Mouse (Mus musculus): ENCODE data around the gene Sema6c. TPM values are rescaled to one million over a fixed set of nuclear protein-coding genes. Genes with fewer than 3 reads are reported as not detected.
A peak's percentile ranks its signal among the peaks of the same experiment; 100 is the strongest.
"Not testable (repeated sequence)": the region's sequence is repeated elsewhere in the genome, so short reads cannot be mapped to it uniquely, and the experiment has no call there.

Sema6c gene
- polyA plus RNA-seq, 1 experiment: 38.5 TPM

DNA sequence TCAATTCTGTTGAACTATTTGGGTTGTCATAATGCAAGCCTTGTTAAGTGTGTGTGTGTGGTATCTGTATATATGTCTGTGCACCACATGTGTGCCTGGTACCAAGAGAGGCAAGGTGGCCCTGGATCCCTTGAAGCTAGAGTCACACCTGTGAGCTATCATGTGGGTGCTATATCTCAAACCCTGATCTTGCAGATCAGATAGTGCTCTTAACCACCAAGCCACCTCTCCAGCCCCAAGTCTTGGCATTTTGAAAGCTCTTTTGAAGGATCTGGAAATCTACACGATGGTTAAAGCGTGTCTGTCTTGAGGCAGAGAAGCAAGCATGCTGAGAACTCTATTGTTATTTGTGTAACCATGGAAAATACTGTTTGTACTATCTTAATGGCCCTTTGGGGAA lies 50.3 kb downstream of the Sema6c start:
- no peaks in the 10 kb centered on the region for H3K4me1 ChIP-seq (ENCODE audit: control insufficient read depth, insufficient read depth, low read length)
- H3K27me3 ChIP-seq (ENCODE audit: control insufficient read depth, insufficient read depth, low read length): no peaks in the 10 kb centered on the region
- H3K4me3 ChIP-seq (ENCODE audit: control insufficient read depth, low read depth, low read length): no peak overlapping the region
- H3K27ac ChIP-seq (ENCODE audit: control insufficient read depth, insufficient read depth, low read depth, low read length): no peak overlapping the region
- TF ChIP-seq POLR2A (IDR thresholded peaks at IDR 0.05; ENCODE audit: control insufficient read depth, low read depth, low read length) (no peak), CTCF (IDR thresholded peaks at IDR 0.05; ENCODE audit: control insufficient read depth, insufficient read depth, insufficient replicate concordance, low read depth, low read length) (no peak)
- H3K36me3 ChIP-seq (ENCODE audit: control insufficient read depth, insufficient read depth, low read length): no peaks in the 10 kb centered on the region

DNA sequence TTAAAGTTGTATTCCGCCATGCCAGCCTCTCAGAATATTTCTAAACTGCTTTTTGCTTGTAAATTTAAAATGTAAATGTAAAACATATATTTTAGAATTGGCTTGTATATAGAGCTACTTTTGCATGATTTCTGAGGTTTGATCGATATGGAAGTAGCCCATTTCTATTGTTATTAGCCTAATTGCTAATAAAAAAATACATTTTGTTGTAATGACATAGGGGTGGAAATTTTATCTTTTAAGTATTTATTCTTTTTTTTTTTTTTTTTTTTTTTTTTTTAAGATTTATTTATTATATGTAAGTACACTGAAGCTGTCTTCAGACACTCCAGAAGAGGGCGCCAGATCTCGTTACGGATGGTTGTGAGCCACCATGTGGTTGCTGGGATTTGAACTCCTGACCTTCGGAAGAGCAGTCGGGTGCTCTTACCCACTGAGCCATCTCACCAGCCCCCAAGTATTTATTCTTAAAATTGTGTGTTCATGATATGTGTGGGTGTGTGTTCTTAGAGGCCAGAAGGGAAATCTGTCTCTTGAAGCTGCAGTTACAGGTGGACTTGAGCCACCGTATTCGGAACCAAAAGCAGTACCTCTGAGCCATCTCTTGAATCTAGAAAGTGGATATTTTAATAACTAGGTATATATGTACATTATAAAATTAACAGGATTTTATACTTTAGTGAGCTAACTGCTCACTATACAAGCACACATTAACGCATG lies 52.8 kb downstream of the Sema6c start:
- not testable (repeated sequence) for H3K4me3 ChIP-seq (ENCODE audit: control insufficient read depth, low read depth, low read length); H3K36me3 ChIP-seq (ENCODE audit: control insufficient read depth, insufficient read depth, low read length)

DNA sequence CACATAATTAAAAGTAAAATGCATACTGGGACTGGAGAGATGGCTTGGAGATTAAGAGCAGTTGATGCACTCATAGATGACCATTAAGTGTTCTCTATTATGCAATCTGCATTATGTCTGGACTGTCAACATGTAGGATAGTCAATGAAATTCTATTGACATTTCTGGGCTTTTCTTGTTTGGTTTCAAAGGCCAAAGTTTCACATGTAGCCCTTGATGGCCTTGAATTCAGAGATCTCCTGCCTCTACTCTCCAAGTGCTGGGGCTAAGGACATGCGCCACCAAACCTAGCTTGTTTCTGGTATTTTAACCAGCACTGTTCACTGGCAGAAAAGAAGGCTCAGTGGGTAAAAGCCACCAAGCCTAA lies 53.3 kb downstream of the Sema6c start:
- H3K27ac ChIP-seq (ENCODE audit: control insufficient read depth, insufficient read depth, low read depth, low read length): no peak overlapping the region
- H3K4me3 ChIP-seq (ENCODE audit: control insufficient read depth, low read depth, low read length): no peak overlapping the region
- H3K27me3 ChIP-seq (ENCODE audit: control insufficient read depth, insufficient read depth, low read length): no peaks in the 10 kb centered on the region
- TF ChIP-seq POLR2A (IDR thresholded peaks at IDR 0.05; ENCODE audit: control insufficient read depth, low read depth, low read length): no peak
- TF ChIP-seq CTCF (IDR thresholded peaks at IDR 0.05; ENCODE audit: control insufficient read depth, insufficient read depth, insufficient replicate concordance, low read depth, low read length): no peak
- H3K4me1 ChIP-seq (ENCODE audit: control insufficient read depth, insufficient read depth, low read length): no peaks in the 10 kb centered on the region; the same call in 1 of the 2 replicates
- no peaks in the 10 kb centered on the region for H3K36me3 ChIP-seq (ENCODE audit: control insufficient read depth, insufficient read depth, low read length)

More for the DNA sequence above, 52.8 kb downstream of the Sema6c start:
- not testable (repeated sequence) for H3K27ac ChIP-seq (ENCODE audit: control insufficient read depth, insufficient read depth, low read depth, low read length); H3K4me1 ChIP-seq (ENCODE audit: control insufficient read depth, insufficient read depth, low read length); H3K27me3 ChIP-seq (ENCODE audit: control insufficient read depth, insufficient read depth, low read length)

DNA sequence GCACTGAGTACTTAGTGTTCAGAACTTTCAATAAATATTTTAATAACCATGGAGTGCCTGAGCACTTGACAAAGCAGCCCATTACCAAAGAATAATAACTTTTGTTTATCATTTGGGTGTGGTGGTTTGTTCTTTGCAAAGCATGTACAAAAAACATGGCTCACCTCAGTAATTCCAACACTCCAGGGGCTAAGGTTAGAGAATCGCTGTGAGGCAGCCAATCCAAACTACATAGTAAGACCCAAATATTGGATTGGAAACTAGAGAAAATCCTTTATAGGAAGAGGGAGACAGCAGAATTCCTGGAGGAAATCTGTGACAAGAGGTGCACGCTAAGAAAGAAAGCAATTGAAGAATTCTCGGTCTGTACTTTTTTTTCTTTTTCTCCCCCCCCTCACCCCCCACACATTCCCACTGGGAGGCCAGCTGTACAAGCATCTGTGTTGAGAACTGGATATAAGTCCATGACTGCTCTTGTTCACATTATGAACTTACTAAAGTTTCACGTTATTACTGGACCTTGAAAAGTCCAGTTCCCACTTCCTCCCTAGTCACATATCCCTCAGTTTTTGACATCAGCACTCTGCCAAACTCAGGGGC lies 56.5 kb downstream of the Sema6c start:
- H3K27me3 ChIP-seq (ENCODE audit: control insufficient read depth, insufficient read depth, low read length): no peaks in the 10 kb centered on the region
- H3K36me3 ChIP-seq (ENCODE audit: control insufficient read depth, insufficient read depth, low read length): no peaks in the 10 kb centered on the region
- H3K27ac ChIP-seq (ENCODE audit: control insufficient read depth, insufficient read depth, low read depth, low read length): peak overlapping the region; percentile 75
- TF ChIP-seq CTCF (IDR thresholded peaks at IDR 0.05; ENCODE audit: control insufficient read depth, insufficient read depth, insufficient replicate concordance, low read depth, low read length) (no peak), POLR2A (IDR thresholded peaks at IDR 0.05; ENCODE audit: control insufficient read depth, low read depth, low read length) (no peak)
- H3K4me1 ChIP-seq (ENCODE audit: control insufficient read depth, insufficient read depth, low read length): no peaks in the 10 kb centered on the region; the same call in 1 of the 2 replicates
- peak overlapping the region; percentile 95 for H3K4me3 ChIP-seq (ENCODE audit: control insufficient read depth, low read depth, low read length)

DNA sequence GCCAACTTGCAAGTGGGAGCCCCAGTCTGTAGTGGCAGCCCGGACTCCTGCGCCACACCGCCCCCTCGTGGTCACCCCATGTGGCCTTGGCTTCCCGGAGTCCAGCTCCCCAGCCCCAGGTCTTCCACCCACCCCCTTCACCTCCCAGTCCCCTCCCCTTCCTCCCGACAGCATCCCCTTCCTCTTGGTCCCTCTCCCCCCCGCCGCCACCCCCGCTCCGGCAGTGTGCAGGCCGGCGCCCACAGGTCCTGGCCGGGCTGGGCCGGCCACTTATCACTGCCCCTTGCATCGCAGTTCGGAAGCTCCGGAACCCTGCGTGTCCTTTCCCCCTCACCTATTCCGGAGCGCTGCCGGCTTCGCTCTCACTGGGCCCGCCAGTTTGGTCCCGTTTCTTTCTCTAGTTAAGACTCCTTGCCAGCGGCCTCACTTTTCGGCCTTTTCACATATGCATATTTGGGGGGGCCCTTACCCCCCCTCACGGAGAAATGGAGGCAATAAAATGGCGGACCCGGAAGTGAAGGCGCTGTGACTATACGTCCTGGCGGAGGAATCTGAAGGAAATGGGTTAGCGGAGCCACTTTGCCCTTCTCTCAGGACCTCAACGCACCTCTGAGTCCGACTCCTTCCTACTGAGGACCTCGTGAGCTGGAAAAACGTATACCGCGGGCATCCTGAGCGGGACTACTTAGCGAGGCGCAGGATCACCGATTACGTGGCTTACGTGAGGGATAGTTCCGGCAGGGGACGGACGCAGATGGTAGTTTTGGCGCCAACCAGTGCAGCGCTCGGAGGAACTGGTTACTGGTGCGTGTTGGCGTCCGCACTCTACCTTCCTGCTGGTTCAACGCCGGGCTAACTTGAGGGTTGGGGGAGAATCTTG lies 57.2 kb downstream of the Sema6c start, which contains the start of gene Gabpb2:
Gabpb2 (minus strand) TSS at position 662 of the 880 bp plus-strand sequence.
- no peaks in the 10 kb centered on the region; the same call in 1 of the 2 replicates for H3K4me1 ChIP-seq (ENCODE audit: control insufficient read depth, insufficient read depth, low read length)
- H3K4me3 ChIP-seq (ENCODE audit: control insufficient read depth, low read depth, low read length): peak within 1 kb of the TSS; percentile 95
- H3K27ac ChIP-seq (ENCODE audit: control insufficient read depth, insufficient read depth, low read depth, low read length): peak within 1 kb of the TSS; percentile 94
- H3K27me3 ChIP-seq (ENCODE audit: control insufficient read depth, insufficient read depth, low read length): no peaks in the 10 kb centered on the region
- no peaks in the 10 kb centered on the region for H3K36me3 ChIP-seq (ENCODE audit: control insufficient read depth, insufficient read depth, low read length)
- TF ChIP-seq POLR2A (IDR thresholded peaks at IDR 0.05; ENCODE audit: control insufficient read depth, low read depth, low read length) (peak; percentile 81; the same call in 1 of the 2 replicates), CTCF (IDR thresholded peaks at IDR 0.05; ENCODE audit: control insufficient read depth, insufficient read depth, insufficient replicate concordance, low read depth, low read length) (peak; percentile 81; the same call in 1 of the 2 replicates)

DNA sequence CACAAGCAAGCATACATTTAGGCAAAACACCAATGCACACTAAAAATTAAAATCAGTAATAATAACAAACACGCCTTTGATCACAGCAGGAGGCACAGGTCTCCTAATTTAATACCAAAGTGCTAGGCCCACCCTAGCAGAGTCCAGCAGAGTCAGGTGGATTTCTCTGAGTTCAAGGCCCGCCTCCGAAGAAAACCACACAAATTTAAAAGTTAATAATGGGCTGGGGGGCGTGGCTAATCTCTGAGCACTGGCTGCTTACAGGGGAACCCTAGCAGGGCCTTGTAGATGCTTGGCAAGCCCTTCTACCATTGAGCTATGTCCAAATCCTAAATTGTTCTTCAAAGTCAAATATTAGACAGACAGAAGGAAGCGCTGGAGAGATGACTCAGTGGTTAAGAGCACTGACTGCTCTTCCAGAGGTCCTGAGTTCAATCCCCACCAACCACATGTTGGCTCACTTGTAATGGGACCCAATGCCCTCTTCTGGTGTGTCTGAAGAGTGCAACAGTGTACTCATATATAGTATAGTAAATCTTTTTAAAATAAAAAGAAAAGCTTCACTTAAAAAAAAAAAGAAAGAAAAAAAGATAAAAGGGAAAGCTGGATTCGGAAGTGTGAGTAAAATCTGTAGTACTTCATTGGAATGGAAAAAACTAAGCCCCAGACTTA lies 58.3 kb downstream of the Sema6c start:
- H3K4me3 ChIP-seq (ENCODE audit: control insufficient read depth, low read depth, low read length): peak overlapping the region; percentile 95; the same call in 1 of the 2 replicates
- no peak overlapping the region; the same call in 1 of the 2 replicates for H3K27ac ChIP-seq (ENCODE audit: control insufficient read depth, insufficient read depth, low read depth, low read length)
- TF ChIP-seq CTCF (IDR thresholded peaks at IDR 0.05; ENCODE audit: control insufficient read depth, insufficient read depth, insufficient replicate concordance, low read depth, low read length): no peak
- TF ChIP-seq POLR2A (IDR thresholded peaks at IDR 0.05; ENCODE audit: control insufficient read depth, low read depth, low read length): no peak
- no peaks in the 10 kb centered on the region; the same call in 1 of the 2 replicates for H3K4me1 ChIP-seq (ENCODE audit: control insufficient read depth, insufficient read depth, low read length)
- no peaks in the 10 kb centered on the region for H3K36me3 ChIP-seq (ENCODE audit: control insufficient read depth, insufficient read depth, low read length)
- no peaks in the 10 kb centered on the region for H3K27me3 ChIP-seq (ENCODE audit: control insufficient read depth, insufficient read depth, low read length)

All from testis, adult 2 months (tissue).